22 mouse cellular contexts compared by ENCODE assay signal in the genomic region with DNA sequence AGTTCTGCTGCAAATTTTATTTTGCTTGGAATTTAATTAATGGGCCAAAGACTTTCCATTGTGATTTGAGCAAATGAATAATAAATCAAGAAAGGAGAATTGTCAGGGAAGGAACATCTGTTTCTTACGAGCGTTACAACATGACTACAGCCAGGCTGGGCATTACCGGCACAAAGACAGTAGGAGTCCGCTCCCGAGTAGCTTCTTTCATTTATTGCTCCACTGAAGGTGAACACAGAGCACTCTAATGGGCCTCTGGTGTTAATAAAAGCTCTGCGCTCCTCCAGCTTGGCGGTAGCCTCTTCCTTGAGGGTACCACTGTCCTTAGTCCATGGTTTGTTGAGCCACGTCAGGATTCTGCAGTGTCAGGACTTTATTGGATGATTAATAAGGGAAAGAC.
DNase-seq lines count a peak whose midpoint lies in the region; ATAC-seq and TF ChIP-seq lines count a peak whose summit lies in the region.
"Had no signal": no experiment of that assay in that cellular context is flagged by ENCODE, and none has a peak within 500 bp of the region (broad histone marks: within the 10 kb centered on the region; RNA-seq: fewer than 3 reads in every experiment).

No protein-coding gene starts in this region.

- H3K36me3 ChIP-seq in hindbrain, embryonic 16.5 days (ENCODE audit: control insufficient read depth, insufficient read depth, low read length) = no peaks in the 10 kb centered on the region
- H3K36me3 ChIP-seq in hindbrain, embryonic 14.5 days (replicated peaks; ENCODE audit: control insufficient read depth, insufficient read depth) = no peaks in the 10 kb centered on the region
- no peaks in the 10 kb centered on the region for H3K36me3 ChIP-seq in kidney, postnatal 0 days (ENCODE audit: insufficient read depth, low read length)
- no peaks in the 10 kb centered on the region for H3K36me3 ChIP-seq in neural tube, embryonic 12.5 days
- H3K36me3 ChIP-seq in neural tube, embryonic 15.5 days = no peaks in the 10 kb centered on the region
- H3K36me3 ChIP-seq in neural tube, embryonic 14.5 days (ENCODE audit: control insufficient read depth, insufficient read depth, low read length) = no peaks in the 10 kb centered on the region
- H3K36me3 ChIP-seq: embryonic facial prominence, embryonic 13.5 days; forebrain, embryonic 12.5 days; heart, embryonic 10.5 days had no signal

- TF ChIP-seq CTCF in kidney, postnatal 0 days (IDR thresholded peaks at IDR 0.05; ENCODE audit: low read depth) = no peak

- H3K4me3 ChIP-seq in hindbrain, embryonic 16.5 days (ENCODE audit: low read length) = no peak overlapping the region
- H3K4me3 ChIP-seq in hindbrain, embryonic 14.5 days (replicated peaks; ENCODE audit: low read length) = no peak overlapping the region
- no peak overlapping the region for H3K4me3 ChIP-seq in kidney, postnatal 0 days (replicated peaks; ENCODE audit: low read depth, low read length)
- H3K4me3 ChIP-seq in neural tube, embryonic 12.5 days = no peak overlapping the region
- no peak overlapping the region for H3K4me3 ChIP-seq in neural tube, embryonic 15.5 days (replicated peaks)
- no peak overlapping the region for H3K4me3 ChIP-seq in neural tube, embryonic 14.5 days (ENCODE audit: low read depth, low read length)
- H3K4me3 ChIP-seq: embryonic facial prominence, embryonic 13.5 days; forebrain, embryonic 12.5 days; heart, embryonic 10.5 days had no signal

- H3K9me3 ChIP-seq in hindbrain, embryonic 16.5 days (ENCODE audit: control insufficient read depth, low read length) = no peaks in the 10 kb centered on the region
- H3K9me3 ChIP-seq in hindbrain, embryonic 14.5 days (ENCODE audit: control insufficient read depth, low read length) = no peaks in the 10 kb centered on the region
- no peaks in the 10 kb centered on the region for H3K9me3 ChIP-seq in kidney, postnatal 0 days (replicated peaks; ENCODE audit: low read length)
- 0 out of 2 replicates have a peak, but pooled peaks cover 6% of the 10 kb centered on the region for H3K9me3 ChIP-seq in neural tube, embryonic 12.5 days
- H3K9me3 ChIP-seq in neural tube, embryonic 15.5 days (replicated peaks) = no peaks in the 10 kb centered on the region; the same call in 1 of the 2 replicates
- no peaks in the 10 kb centered on the region for H3K9me3 ChIP-seq in neural tube, embryonic 14.5 days (ENCODE audit: control insufficient read depth, low read length)
- H3K9me3 ChIP-seq: embryonic facial prominence, embryonic 13.5 days; forebrain, embryonic 12.5 days; heart, embryonic 10.5 days had no signal

- peak; percentile 45; the same call in 1 of the 2 replicates for ATAC-seq in hindbrain, embryonic 16.5 days
- ATAC-seq in hindbrain, embryonic 14.5 days (ENCODE audit: low FRiP score) = no peak
- ATAC-seq in kidney, postnatal 0 days (replicated peaks; ENCODE audit: low FRiP score, low read depth) = no peak
- 0 out of 2 replicates have a peak, but pooled peaks have one; percentile 48 for ATAC-seq in neural tube, embryonic 12.5 days (ENCODE audit: low FRiP score, low read depth)
- ATAC-seq in neural tube, embryonic 15.5 days (ENCODE audit: low FRiP score) = no peak
- ATAC-seq in neural tube, embryonic 14.5 days (ENCODE audit: low read depth) = peak; percentile 56
- ATAC-seq: activated CD4-positive, CD25-positive, alpha-beta regulatory T cell, adult 4 months; forebrain, embryonic 16.5 days; Patski had no signal

- no peak for DNase-seq in hindbrain, embryonic 14.5 days (ENCODE audit: low spot score)
- DNase-seq in kidney, postnatal 0 days (ENCODE audit: low spot score) = peak; percentile 51
- DNase-seq in kidney, adult 9 months = no peak
- DNase-seq: adrenal gland, postnatal 14 days; cerebellum, adult 18-20 months; cerebellum, adult 9-11 months; cerebellum, postnatal 36 days; gastrocnemius, postnatal 10 days; heart, adult 18-20 months; heart, postnatal 10 days; heart, postnatal 4 days had no signal

- H3K27me3 ChIP-seq in hindbrain, embryonic 16.5 days (replicated peaks; ENCODE audit: control insufficient read depth, insufficient read depth, low read length) = no peaks in the 10 kb centered on the region
- no peaks in the 10 kb centered on the region for H3K27me3 ChIP-seq in hindbrain, embryonic 14.5 days (ENCODE audit: control insufficient read depth, insufficient read depth, low read length)
- 0 out of 2 replicates have a peak, but pooled peaks cover 5% of the 10 kb centered on the region for H3K27me3 ChIP-seq in kidney, postnatal 0 days (ENCODE audit: insufficient read depth, low read length)
- no peaks in the 10 kb centered on the region for H3K27me3 ChIP-seq in neural tube, embryonic 12.5 days (replicated peaks)
- H3K27me3 ChIP-seq in neural tube, embryonic 15.5 days (replicated peaks) = 0 out of 2 replicates have a peak, but pooled peaks cover 6% of the 10 kb centered on the region
- peaks cover 3% of the 10 kb centered on the region for H3K27me3 ChIP-seq in neural tube, embryonic 14.5 days (ENCODE audit: control insufficient read depth, insufficient read depth, low read length)
- H3K27me3 ChIP-seq: CH12.LX; embryonic facial prominence, embryonic 13.5 days; forebrain, embryonic 12.5 days; Patski had no signal

- no peak overlapping the region for H3K9ac ChIP-seq in hindbrain, embryonic 16.5 days (ENCODE audit: low read depth, low read length)
- no peak overlapping the region for H3K9ac ChIP-seq in hindbrain, embryonic 14.5 days
- H3K9ac ChIP-seq in kidney, postnatal 0 days (ENCODE audit: low read depth, low read length) = no peak overlapping the region
- H3K9ac ChIP-seq in neural tube, embryonic 12.5 days = no peak overlapping the region
- H3K9ac ChIP-seq in neural tube, embryonic 15.5 days (replicated peaks) = no peak overlapping the region
- H3K9ac ChIP-seq in neural tube, embryonic 14.5 days (replicated peaks; ENCODE audit: low read depth, low read length) = no peak overlapping the region
- H3K9ac ChIP-seq: embryonic facial prominence, embryonic 13.5 days; forebrain, embryonic 12.5 days had no signal

- no peaks in the 10 kb centered on the region for H3K4me1 ChIP-seq in hindbrain, embryonic 16.5 days (ENCODE audit: control insufficient read depth, insufficient read depth, low read depth, low read length)
- peaks cover 9% of the 10 kb centered on the region; the same call in 1 of the 2 replicates for H3K4me1 ChIP-seq in hindbrain, embryonic 14.5 days (replicated peaks; ENCODE audit: control insufficient read depth, insufficient read depth, low read length)
- H3K4me1 ChIP-seq in kidney, postnatal 0 days (replicated peaks; ENCODE audit: insufficient read depth, low read length) = no peaks in the 10 kb centered on the region
- no peaks in the 10 kb centered on the region for H3K4me1 ChIP-seq in neural tube, embryonic 12.5 days
- peaks cover 14% of the 10 kb centered on the region for H3K4me1 ChIP-seq in neural tube, embryonic 15.5 days
- no peaks in the 10 kb centered on the region; the same call in 1 of the 2 replicates for H3K4me1 ChIP-seq in neural tube, embryonic 14.5 days (ENCODE audit: control insufficient read depth, insufficient read depth, low read length)
- H3K4me1 ChIP-seq: embryonic facial prominence, embryonic 13.5 days; forebrain, embryonic 12.5 days; heart, embryonic 10.5 days had no signal

- WGBS in hindbrain, embryonic 16.5 days = 33% methylated on average over 8 of the region's 8 CpGs
- WGBS in hindbrain, embryonic 14.5 days = 31% methylated on average over 8 of the region's 8 CpGs
- 18% methylated on average over 8 of the region's 8 CpGs for WGBS in kidney, postnatal 0 days
- 26% methylated on average over 8 of the region's 8 CpGs for WGBS in neural tube, embryonic 12.5 days
- 17% methylated on average over 8 of the region's 8 CpGs for WGBS in neural tube, embryonic 15.5 days
- 11% methylated on average over 8 of the region's 8 CpGs for WGBS in neural tube, embryonic 14.5 days

- no peak overlapping the region for H3K27ac ChIP-seq in hindbrain, embryonic 16.5 days (ENCODE audit: low read depth, low read length)
- no peak overlapping the region for H3K27ac ChIP-seq in hindbrain, embryonic 14.5 days
- H3K27ac ChIP-seq in kidney, postnatal 0 days = no peak overlapping the region
- H3K27ac ChIP-seq in neural tube, embryonic 12.5 days = no peak overlapping the region
- H3K27ac ChIP-seq in neural tube, embryonic 15.5 days (replicated peaks) = no peak overlapping the region
- H3K27ac ChIP-seq in neural tube, embryonic 14.5 days (ENCODE audit: low read depth, low read length) = no peak overlapping the region
- H3K27ac ChIP-seq: embryonic facial prominence, embryonic 13.5 days; forebrain, embryonic 12.5 days; heart, embryonic 10.5 days had no signal

- H3K4me2 ChIP-seq in hindbrain, embryonic 16.5 days (ENCODE audit: low read length) = no peak overlapping the region
- no peak overlapping the region for H3K4me2 ChIP-seq in hindbrain, embryonic 14.5 days (replicated peaks)
- no peak overlapping the region for H3K4me2 ChIP-seq in kidney, postnatal 0 days (ENCODE audit: low read length)
- no peak overlapping the region for H3K4me2 ChIP-seq in neural tube, embryonic 12.5 days (replicated peaks)
- H3K4me2 ChIP-seq in neural tube, embryonic 15.5 days = no peak overlapping the region
- H3K4me2 ChIP-seq in neural tube, embryonic 14.5 days (ENCODE audit: low read depth, low read length) = no peak overlapping the region
- H3K4me2 ChIP-seq: embryonic facial prominence, embryonic 13.5 days; forebrain, embryonic 12.5 days had no signal

Comparison
In these comparisons a context has a peak if more than half of its experiments do, and no peak if none do; other contexts are left out.
1. ATAC-seq: peak in hindbrain, embryonic 16.5 days (single experiment), neural tube, embryonic 12.5 days (single experiment) and neural tube, embryonic 14.5 days (single experiment); none in hindbrain, embryonic 14.5 days (single experiment), kidney, postnatal 0 days (single experiment) and neural tube, embryonic 15.5 days (single experiment).